Mouse (Mus musculus) cerebellum, adult 2 months (tissue): ENCODE results near the gene Prss22. TPM values are rescaled to one million over a fixed set of nuclear protein-coding genes. Genes with fewer than 3 reads are reported as not detected.

Experiments
- DNase-seq, 2 experiments: peaks; one replicate each; pipeline ENCODE4 v3.0.0; 2021
- H3K27ac ChIP-seq: fragments of 200-500 bp; 2 replicates; pipeline ENCODE4 v1.5.1; 2012; ENCODE audit warnings: low read length, control low read depth, inconsistent platforms; ENCODE audit not compliant: insufficient read depth
- H3K27me3 ChIP-seq: fragments of 200-500 bp; 2 replicates; pipeline ENCODE4 v1.6.1; 2012; ENCODE audit warnings: inconsistent platforms, mild to moderate bottlenecking, low read length, moderate library complexity; ENCODE audit not compliant: control insufficient read depth, insufficient read depth
- H3K4me1 ChIP-seq: fragments of 200-500 bp; 2 replicates; pipeline ENCODE4 v1.6.1; 2011; ENCODE audit warnings: low read length; ENCODE audit not compliant: control insufficient read depth, insufficient read depth
- H3K4me3 ChIP-seq: fragments of 200-500 bp; replicated peaks from 2 replicates; pipeline ENCODE3; 2011; ENCODE audit warnings: mild to moderate bottlenecking, low read depth, low read length, control low read depth; ENCODE audit not compliant: insufficient read depth
- CTCF ChIP-seq: fragments of 200-500 bp; IDR thresholded peaks from 2 replicates; pipeline ENCODE4 v1.5.1; 2011; ENCODE audit warnings: low read depth, mild to moderate bottlenecking, control low read depth, low read length, moderate library complexity, borderline replicate concordance; ENCODE audit not compliant: insufficient read depth
- POLR2A ChIP-seq: fragments of 200-500 bp; IDR thresholded peaks from 2 replicates; pipeline ENCODE4 v1.6.1; 2011; ENCODE audit warnings: low read length, control low read depth, borderline replicate concordance; ENCODE audit not compliant: insufficient read depth
- WGBS: fragments of 180-500 bp; shearing (Covaris S2); methylation state at CpG from one replicate; pipeline ENCODE4 v1.1.7; 2018; 5-methylcytosine and 5-hydroxymethylcytosine counted together
- polyA plus RNA-seq: library from polyadenylated mRNA; depleted of rRNA; stranded (reverse); fragments of >200 nt; gene quantifications from 2 replicates; pipeline ENCODE4 v1.2.3, GENCODE M21; 2012

The Prss22 gene
- polyA plus RNA-seq, 1 experiment = not detected

DNA sequence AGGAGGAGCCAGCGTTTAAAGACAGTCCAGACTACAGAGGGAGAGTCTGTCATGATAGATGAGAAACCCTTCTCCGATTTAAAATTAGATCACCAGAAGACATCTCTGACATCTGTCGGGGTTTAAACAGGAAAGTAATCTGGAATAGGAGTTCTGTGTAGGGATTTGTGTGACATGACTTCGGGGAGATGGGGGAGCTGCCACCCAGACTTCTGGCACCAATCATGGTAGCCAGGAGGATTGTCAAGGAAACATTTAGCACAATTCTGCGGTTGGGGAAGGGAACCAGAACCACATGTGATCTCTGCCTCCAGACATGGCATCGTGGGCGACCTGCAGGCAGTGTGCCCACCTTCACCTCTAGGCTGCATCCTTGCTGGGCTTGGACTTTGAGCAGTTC, 31.6 kb upstream of the Prss22 start:
- no peak overlapping the region for H3K27ac ChIP-seq
- no peak overlapping the region for H3K4me3 ChIP-seq
- DNase-seq = no peak
- 66% methylated on average over 7 of the region's 7 CpGs for WGBS
- H3K4me1 ChIP-seq = no peaks in the 10 kb centered on the region
- no peaks in the 10 kb centered on the region for H3K27me3 ChIP-seq
- no peak for TF ChIP-seq CTCF

GRCm38 (mm10) chr17:24021375-24022199, 23.7 kb upstream of the Prss22 start:
- Histone ChIP-seq H3K27me3 (no peaks in the 10 kb centered on the region), H3K4me3 (no peak overlapping the region), H3K4me1 (no peaks in the 10 kb centered on the region), H3K27ac (no peak overlapping the region)
- WGBS = 64% methylated on average over 5 of the region's 5 CpGs
- TF ChIP-seq CTCF (no peak), POLR2A (no peak)
- DNase-seq = no peak

DNA sequence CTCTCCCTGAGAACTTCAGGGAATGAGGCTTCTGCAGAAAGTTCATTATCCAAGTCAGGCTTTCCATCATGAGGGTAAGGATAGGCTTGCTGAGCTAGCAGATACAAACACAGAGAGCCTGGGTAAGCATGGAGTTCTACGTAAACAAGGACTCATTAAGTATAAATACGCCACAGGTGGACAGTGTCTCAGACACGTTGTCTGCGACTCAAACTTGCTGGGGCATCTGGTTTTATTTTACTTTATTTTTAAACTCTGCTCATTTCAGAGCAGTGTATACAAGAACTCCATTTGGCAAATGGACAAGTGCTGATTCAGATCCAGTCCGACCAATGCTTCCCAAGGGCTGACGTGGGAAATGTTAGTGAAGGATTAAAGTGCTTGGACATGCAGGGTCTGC, 22.8 kb upstream of the Prss22 start:
- WGBS = 83% methylated on average over 6 of the region's 6 CpGs
- Histone ChIP-seq H3K27ac (no peak overlapping the region), H3K4me1 (no peaks in the 10 kb centered on the region), H3K27me3 (no peaks in the 10 kb centered on the region), H3K4me3 (no peak overlapping the region)
- TF ChIP-seq CTCF (no peak), POLR2A (no peak)
- no peak for DNase-seq

DNA sequence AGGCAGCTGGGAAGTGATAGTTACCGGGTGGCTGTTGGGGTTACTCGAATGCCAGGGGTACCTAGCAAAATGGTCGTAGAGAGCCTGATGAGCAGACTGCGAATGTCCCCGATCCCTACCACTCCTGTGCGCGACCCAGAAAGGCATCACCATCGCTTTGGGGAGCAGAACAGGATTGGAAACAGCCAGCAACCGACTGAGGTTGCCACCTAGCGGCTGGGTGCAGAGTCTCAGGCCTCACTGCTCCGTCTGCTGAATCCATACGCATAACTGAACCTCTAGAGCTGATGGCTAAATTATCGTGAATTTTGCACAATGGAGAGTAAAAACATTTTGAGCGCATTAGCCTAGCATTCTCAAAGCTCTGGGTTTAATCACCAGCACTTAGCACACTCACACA, 17.8 kb upstream of the Prss22 start:
- H3K4me1 ChIP-seq = no peaks in the 10 kb centered on the region
- no peaks in the 10 kb centered on the region for H3K27me3 ChIP-seq
- TF ChIP-seq POLR2A = no peak
- peak; percentile 48; the same call in 1 of the 2 replicates for TF ChIP-seq CTCF
- H3K4me3 ChIP-seq = no peak overlapping the region
- peak in 1 of 2 experiments; percentile 29 for DNase-seq
- H3K27ac ChIP-seq = no peak overlapping the region
- WGBS = 27% methylated on average over 14 of the region's 14 CpGs

DNA sequence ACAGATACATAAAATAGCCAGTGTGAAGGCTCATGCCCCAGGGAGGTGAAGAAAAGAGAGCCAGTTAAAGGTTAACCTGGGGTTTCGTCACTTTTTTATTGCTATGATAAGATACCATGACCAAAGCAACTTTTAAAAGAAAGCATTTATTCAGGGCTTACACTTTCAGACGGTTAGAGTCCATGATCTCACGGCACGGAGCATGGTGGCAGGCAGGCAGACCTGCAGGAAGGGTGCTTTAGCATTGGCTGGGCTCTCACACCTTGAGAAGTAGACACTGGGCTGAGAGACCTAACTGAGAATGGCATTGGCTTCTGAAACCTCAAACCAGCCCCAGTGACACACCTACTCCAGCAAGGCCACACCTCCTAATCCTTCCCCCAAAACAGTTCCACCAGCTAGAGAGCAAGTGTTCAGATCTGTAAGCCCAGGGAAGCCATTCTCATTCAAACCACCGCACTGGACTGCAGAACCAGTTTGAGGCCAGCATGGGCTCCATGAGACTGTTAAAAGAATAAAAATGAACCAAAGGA, 16.6 kb upstream of the Prss22 start:
- no peak overlapping the region for H3K4me3 ChIP-seq
- 85% methylated on average over 5 of the region's 5 CpGs for WGBS
- no peaks in the 10 kb centered on the region for H3K4me1 ChIP-seq
- H3K27me3 ChIP-seq = no peaks in the 10 kb centered on the region
- no peak overlapping the region for H3K27ac ChIP-seq
- no peak for DNase-seq
- TF ChIP-seq POLR2A = no peak
- TF ChIP-seq CTCF = no peak

DNA sequence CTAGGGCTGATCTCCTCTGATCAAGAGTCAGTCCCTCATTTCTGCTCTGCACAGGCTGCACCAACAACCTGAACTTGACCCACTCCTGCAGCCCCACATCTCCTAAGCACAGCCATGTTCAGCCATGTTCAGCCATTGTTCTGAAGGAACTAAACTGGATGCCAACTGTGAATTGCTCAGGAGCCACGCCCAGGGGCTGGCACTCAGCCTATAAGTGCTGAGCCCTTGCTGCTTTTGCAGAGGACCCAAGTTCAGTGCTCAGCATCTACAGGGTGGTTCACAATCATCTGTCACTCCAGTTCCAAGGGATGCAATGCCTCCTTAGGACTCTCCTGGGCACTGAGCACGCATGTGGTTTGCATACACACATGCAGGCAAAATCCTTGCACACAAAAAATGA, 15.0 kb upstream of the Prss22 start:
- Histone ChIP-seq H3K27ac (no peak overlapping the region), H3K4me1 (no peaks in the 10 kb centered on the region), H3K4me3 (no peak overlapping the region), H3K27me3 (no peaks in the 10 kb centered on the region)
- DNase-seq = no peak
- no peak for TF ChIP-seq POLR2A
- TF ChIP-seq CTCF = no peak
- WGBS = 47% methylated on average over 2 of the region's 2 CpGs

- Histone ChIP-seq H3K27ac (no peak overlapping the region), H3K27me3 (no peaks in the 10 kb centered on the region), H3K4me1 (no peaks in the 10 kb centered on the region), H3K4me3 (no peak overlapping the region)
- no peak for DNase-seq
- TF ChIP-seq POLR2A = no peak
- TF ChIP-seq CTCF = no peak
- 43% methylated on average over 5 of the region's 5 CpGs for WGBS
These were observed 11.7 kb upstream of the Prss22 start for GRCm38 (mm10) chr17:24009617-24010016.

DNA sequence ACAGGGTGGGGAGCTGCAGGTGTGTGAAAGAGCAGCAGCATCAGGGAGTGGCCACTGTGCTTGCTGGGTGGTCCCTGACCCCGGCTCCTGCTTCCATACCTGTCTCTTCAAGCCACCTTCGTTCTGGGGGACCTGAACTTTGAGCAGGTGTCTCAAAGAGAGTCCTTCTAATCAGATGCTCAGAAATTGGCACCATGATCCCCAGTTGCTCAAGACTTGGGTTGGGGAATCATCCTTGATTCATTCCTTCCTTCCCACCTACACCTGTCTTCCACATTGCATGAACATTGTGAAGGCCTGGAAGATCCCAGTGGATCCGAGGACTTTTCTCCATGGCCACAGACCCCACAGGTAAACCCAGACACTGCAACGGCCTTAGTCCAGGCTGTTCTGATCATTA, 10.2 kb upstream of the Prss22 start:
- no peaks in the 10 kb centered on the region for H3K4me1 ChIP-seq
- TF ChIP-seq CTCF (no peak), POLR2A (no peak)
- H3K27ac ChIP-seq = no peak overlapping the region
- 75% methylated on average over 4 of the region's 4 CpGs for WGBS
- H3K4me3 ChIP-seq = no peak overlapping the region
- DNase-seq = no peak
- H3K27me3 ChIP-seq = no peaks in the 10 kb centered on the region
